Mouse (Mus musculus) thymus, postnatal 0 days (tissue): ENCODE data around the gene Tbc1d25. TPM values are rescaled to one million over a fixed set of nuclear protein-coding genes. Genes with fewer than 3 reads are reported as not detected.

ENCODE experiments used
- DNase-seq: peaks from one replicate; pipeline ENCODE4 v3.0.0-alpha.2; 2015; ENCODE audit warnings: low spot score
- polyA plus RNA-seq: library from polyadenylated mRNA; unstranded; fragments of >200 nt; fragmentation: Nextera tagmentation; extraction: Ambion mirVana; gene quantifications from 2 replicates; pipeline ENCODE4 v1.2.1, GENCODE M21; 2015

Tbc1d25 gene
- polyA plus RNA-seq, 1 experiment from 2014 or later, result 10.7 TPM

DNA sequence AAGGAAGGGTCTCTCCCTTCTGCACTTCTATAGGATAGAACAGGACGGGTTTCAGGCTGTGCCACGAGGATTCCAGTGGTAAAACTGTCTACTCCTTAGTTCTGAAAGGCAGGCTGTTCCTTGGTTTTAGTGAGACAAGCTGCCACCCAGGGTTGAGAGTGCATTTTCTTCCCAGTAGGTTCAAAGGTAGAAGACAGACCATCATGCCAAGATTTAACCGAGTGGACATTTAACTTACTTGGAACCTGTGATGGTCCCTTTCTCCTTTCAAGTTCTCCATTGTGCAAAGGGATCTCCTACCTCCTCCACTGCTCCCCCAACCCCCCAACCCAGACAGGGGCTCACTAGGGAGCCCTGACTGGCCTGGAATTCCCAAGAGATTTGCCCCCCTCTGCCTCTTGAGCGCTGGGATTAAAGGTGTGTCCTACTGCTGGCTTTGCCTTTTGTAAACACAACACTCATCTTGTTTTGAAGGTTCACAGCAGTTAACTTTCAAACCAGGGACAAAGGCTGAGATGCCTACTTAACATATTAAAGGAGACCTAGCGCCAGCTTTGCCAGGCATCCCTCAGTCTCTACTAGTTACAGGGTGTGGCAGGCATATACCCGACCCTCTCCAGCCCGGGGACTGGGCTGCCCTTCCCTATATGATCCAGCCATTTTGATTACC is 7.0 kb upstream of the Tbc1d25 start:
- DNase-seq, result no peak

DNA sequence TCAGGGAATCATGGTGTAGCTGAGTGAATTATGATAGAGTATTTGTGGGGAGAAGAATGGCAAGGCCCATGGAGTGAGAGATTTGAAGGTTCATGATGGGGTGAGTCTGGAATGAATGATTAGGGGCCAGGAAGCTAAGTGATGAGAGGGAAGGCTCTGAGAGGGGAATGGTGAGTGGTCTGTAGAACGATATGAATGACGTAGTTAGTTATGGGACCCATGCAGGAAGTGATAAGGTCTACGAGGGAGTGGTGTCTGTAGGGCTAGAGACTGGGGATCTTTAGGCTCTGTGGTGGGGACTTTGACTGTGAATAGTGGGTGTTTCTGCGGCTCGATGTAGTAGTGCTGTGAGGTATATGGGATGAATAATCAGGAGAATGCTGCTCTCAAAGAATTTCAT is 3.7 kb upstream of the Tbc1d25 start:
- DNase-seq, result no peak

DNA sequence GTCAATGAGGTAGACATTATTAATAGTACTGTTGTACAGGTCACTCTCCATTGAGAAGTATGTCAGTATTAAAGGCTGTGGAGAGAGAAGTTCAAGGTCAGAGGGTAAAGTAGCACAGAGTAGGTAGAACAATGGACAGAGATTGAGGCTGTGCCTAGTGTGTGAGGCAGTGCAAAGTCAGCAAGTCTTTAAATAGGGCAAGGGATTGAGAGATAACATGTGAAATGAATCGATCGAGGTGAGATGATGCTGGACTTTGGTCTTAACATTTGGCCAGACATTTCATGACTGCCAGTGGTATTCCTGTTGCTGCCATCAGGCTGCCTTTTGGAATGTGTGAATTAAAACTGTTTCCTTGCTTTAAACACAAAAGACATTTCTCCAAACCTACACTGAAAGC is 2.9 kb upstream of the Tbc1d25 start:
- no peak for DNase-seq

- DNase-seq, result no peak
Observed at GRCm38 (mm10) chrX:8175169-8175503, 845 bp downstream of the Tbc1d25 start.

- no peak for DNase-seq
Observed at GRCm38 (mm10) chrX:8167716-8168647, 8.0 kb downstream of the Tbc1d25 start.

- no peak for DNase-seq
Observed at GRCm38 (mm10) chrX:8164471-8164870, 11.5 kb downstream of the Tbc1d25 start.

DNA sequence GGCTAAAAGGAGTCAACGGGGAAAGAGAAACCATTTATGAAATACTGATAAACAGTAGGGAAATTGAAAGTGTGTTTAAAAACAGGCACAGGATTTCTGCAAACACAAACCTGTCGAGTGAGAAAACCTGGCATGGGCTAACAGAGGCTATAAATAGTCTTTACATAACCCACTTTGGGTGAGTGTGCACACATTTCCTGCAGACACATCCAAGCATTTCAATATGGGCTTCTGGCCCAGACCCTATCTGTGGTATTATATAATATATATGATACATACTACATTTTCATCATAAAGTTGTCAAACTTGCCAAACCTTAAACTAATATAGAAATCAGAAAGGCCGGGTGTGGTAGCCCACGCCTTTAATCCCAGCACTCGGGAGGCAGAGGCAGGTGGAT is 12.9 kb downstream of the Tbc1d25 start:
- no peak for DNase-seq

DNA sequence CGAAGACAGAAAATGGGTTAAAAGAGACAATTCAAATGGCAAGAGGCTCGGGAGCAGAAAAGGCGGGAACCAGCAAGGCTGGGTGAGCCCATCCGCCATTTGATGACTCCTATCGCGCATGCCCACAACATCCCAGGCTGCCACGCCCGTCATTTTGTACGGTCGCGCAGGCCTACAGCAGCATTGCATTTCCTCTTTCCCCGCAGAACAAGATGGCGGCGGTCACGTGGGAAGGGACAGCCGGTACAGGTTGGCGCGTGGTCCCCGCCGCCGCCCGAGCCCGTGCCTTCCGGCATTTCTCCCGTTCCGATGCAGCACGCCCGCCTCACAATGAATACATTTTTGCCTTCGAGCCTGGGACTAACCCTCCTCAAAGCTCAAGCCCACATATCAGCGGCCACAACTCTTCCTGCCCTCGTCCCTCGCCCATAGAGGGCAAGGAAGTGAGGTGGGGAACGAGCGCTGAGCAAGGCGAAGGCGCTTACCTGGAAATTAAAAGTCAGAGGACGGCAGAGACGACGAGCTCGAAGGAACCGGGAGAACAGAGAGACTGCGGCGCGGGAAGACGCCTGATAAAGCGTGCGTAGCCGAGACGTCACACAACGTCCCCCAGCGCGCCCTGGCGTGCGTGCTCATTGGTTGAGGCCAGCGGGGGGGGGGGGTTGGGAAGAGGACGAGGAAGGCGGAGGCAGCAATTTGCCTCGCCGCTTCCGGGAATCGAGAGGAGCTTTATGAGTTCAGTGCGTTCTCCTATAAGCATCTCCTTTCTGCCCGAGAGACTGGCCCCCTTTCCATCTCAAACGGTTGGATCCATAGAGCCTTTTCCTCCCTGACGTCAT is 30.6 kb downstream of the Tbc1d25 start, which contains the start of gene Rbm3:
Rbm3 (minus strand) TSS at position 728 of the 839 bp plus-strand sequence.
- peak; percentile 89 for DNase-seq

- no peak for DNase-seq
Observed at GRCm38 (mm10) chrX:8143750-8144149, 32.2 kb downstream of the Tbc1d25 start.

- no peak for DNase-seq
Observed at GRCm38 (mm10) chrX:8142948-8143347, 33.0 kb downstream of the Tbc1d25 start.

DNA sequence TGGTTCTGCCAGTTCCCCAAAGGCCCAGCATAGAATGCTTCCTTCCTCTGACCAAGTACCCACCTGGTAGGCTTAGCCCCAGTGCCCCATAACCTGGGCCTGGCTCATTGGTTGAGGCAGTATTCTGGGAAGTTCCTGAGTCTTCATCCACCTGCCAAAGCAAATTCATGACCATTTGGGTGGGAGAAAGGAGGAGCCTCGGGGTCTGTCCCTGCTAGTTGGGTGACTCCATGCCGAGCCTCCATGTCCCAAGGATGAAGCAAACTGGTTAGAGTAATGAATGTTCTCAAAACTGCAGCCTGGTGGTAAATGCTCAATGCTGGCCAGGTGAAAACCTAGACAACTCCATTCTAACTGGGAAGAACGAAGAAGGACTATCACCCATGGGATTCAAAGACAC is 34.9 kb downstream of the Tbc1d25 start:
- no peak for DNase-seq

- DNase-seq, result no peak
Observed at GRCm38 (mm10) chrX:8140446-8140845, 35.5 kb downstream of the Tbc1d25 start.

DNA sequence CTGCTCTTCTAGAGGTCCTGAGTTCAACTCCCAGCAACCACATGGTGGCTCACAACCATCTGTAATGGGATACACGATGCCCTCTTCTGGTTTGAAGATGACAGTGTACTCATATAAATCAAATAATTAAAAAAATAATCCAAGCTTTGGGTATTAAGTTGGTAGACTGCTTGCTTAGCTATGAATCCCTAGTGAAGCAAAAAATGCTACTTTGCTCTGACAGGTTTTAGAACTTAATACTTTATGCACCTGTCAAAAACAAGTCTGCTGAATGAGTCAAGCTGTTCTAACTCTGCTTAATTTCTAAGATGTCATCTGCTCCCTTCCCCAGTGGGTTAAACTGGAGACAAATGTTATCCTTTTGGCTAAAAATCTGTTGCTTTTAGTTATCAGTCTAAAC is 36.5 kb downstream of the Tbc1d25 start:
- DNase-seq, result no peak

DNA sequence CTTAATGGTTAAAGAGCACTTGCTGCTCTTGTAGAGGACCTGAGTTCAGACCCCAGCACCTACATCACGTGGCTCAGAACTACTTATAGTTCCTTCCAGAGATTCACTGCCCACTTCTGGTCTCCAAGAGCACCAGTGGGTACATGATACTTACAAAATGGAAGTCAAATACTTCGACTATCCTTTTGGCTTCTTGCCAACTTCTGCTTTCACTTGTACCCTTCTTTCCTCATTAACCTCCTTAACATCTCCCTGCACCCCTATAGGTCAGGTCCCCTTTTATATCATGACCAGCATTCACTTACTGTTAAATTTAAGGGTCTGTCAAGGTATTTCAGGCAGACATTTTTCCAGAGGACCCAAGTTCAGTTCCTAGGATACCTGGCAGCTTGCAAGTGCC is 40.1 kb downstream of the Tbc1d25 start:
- no peak for DNase-seq

DNA sequence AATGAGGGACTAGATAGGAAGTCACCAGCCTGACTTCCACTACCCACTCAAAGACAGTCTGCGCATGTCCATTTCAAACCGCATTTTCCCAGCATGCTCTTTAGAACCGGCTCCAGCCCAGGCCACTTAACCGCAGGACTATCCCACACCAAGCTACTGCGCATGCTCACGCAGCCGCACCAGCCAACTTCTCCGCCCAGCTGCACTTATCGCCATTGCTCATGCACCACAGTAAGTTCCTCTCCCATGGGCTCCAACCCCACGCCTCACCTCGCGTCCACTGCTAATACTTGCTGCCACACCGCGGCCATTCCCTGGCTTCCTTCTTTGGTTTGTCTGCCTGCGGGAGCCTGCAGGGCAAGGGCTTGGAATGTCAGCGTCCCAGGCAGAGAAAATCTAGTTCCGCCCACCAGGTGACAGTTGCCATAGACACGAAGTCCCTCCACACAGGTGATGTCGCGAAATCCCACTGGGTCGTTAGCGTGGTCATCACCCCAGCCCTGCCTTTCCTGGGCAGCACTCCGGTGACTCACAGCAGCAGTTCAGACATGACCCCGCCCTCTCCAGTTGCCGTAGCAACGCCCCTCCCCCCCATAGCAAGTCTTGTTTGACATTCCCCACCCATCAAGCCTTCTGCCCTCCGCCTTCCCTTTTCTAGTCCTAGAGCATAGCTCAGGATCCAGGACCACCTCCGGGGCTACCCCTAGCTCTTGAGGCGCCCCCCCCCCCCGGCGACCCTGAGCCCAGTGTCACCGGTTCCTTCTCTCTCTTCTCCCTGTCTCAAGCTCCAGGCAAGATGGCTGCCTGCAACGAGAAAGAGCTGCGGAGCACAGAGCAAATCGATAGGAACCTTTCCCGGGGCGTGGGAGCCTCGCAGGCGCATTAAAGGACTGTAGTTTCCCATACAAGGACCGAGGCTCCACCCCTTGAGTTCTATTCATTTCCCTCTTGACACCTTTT is 43.7 kb downstream of the Tbc1d25 start, which contains the start of gene Wdr13:
Wdr13 (minus strand) TSS at position 876 of the 960 bp plus-strand sequence.
- peak; percentile 88 for DNase-seq

DNA sequence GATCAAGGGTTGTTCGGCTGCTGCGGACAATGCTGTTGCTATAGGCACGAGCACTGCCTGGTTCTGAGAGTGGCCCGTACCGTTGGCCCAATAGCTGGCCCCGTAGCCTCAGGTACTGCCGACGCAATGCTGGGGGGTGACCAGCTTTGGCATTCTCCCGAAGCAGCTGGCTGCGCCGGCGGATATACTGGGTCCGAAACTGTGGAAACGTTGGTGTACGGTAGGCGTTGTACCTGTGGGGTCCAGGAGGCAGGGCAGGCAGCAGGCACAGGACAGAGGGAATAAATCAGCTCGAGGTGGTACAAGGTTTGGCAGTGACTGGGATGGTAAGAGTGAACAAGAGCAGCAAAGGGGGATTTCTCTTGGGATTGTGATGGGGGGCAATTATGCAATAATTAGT is 44.6 kb downstream of the Tbc1d25 start:
- no peak for DNase-seq

DNA sequence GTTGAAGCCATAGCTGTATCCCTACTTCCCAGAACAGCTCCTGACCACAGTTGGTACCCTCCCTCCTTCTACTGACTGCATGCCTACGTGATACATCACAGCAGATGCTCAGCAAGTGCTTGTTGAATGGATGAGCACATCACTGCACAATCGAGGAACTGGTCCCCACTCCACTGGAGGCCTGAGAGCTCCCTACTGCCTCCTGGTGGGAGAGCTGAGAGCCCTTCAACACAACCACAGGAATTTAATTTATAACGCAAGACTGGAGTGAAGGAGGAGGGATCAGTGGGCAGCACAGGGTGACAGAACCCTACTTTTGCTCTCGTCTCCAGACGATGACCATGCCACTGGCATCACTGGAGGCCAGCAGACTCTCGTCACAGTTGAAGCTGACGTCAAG is 50.7 kb downstream of the Tbc1d25 start:
- DNase-seq, result peak; percentile 21

DNA sequence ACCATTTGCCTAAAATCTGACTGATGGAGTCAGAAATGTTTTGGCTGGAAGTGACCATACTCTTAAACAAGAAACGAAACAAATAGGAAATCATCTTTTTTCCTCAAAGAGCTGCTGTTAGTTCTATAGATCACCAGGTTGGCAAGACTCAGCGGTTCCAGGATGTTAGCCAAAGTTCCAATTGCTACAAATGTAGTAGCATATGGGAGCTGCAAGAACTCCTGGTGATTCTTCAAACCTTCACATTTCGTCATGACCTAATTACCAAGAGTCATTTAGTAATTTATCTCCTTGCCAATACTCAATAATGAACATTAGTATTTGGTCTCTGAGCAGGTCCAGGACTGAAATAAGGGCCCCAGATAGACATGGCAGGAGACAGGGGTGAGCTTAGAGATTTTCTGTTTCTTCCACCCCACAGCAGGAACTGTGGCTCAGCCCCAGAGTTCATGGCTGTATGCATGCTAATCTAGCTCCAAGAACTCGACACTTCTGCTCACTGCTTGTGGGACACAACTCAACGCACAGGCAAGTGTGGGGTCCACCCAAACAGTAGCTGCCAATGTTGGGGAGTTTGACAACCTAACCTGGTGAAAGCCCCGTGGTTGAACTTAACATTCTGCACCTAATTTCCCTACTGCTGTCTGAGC is 52.0 kb downstream of the Tbc1d25 start:
- no peak for DNase-seq

DNA sequence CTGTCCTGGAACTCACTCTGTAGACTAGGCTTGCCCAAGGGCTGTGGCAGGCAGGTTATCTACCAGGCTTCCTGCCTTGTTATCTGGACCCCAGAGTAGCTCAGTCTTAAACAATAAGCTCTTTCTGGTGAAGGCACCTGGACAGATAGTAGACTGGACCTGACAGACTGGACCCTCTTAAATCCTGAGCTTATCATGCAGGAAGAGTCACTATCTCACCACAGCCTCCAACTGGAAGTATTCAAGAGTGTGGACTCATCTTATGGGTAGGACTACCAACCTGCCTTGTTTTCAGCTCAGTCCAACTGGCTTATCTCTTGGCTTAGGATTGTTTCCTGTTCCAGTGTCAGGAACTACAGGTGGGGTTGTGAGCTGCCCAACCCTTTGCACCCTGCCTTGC is 58.7 kb downstream of the Tbc1d25 start:
- no peak for DNase-seq

- no peak for DNase-seq
Observed at GRCm38 (mm10) chrX:8115275-8115674, 60.7 kb downstream of the Tbc1d25 start.
